Mouse (Mus musculus) C2C12 (cell line): ENCODE data around the gene Ube2h. TPM values are rescaled to one million over a fixed set of nuclear protein-coding genes. Genes with fewer than 3 reads are reported as not detected.

ENCODE experiments used
- H3K27me3 ChIP-seq: one replicate; pipeline ENCODE4 v1.6.1; 2011; ENCODE audit not compliant: control insufficient read depth, insufficient read depth, insufficient read length
- H3K36me3 ChIP-seq: one replicate; pipeline ENCODE4 v1.6.1; 2011; ENCODE audit not compliant: control insufficient read depth, insufficient read depth
- H3K4me3 ChIP-seq: one replicate; pipeline ENCODE4 v1.5.1; 2011; ENCODE audit warnings: mild to moderate bottlenecking, control low read depth; ENCODE audit not compliant: poor library complexity, insufficient read depth, severe bottlenecking
- H3K79me2 ChIP-seq: one replicate; pipeline ENCODE4 v1.6.1; 2011; ENCODE audit not compliant: control insufficient read depth, insufficient read depth
- H3K79me3 ChIP-seq: one replicate; pipeline ENCODE4 v1.6.1; 2011; ENCODE audit warnings: low read depth, control low read depth
- H3ac ChIP-seq: one replicate; pipeline ENCODE3; 2011; ENCODE audit warnings: low read depth; ENCODE audit not compliant: control insufficient read depth, insufficient read length
- CEBPB ChIP-seq: IDR thresholded peaks from one replicate; pipeline ENCODE4 v1.6.1; 2011; ENCODE audit warnings: low read depth, mild to moderate bottlenecking, control low read depth, moderate library complexity
- CTCF ChIP-seq: IDR thresholded peaks from one replicate; pipeline ENCODE4 v1.5.1; 2011; ENCODE audit not compliant: control insufficient read depth, insufficient read depth, insufficient read length
- FOSL1 ChIP-seq: IDR thresholded peaks from one replicate; pipeline ENCODE4 v1.8.0; 2011; ENCODE audit warnings: mild to moderate bottlenecking, low read length; ENCODE audit not compliant: poor library complexity, insufficient read depth, severe bottlenecking
- MAX ChIP-seq: IDR thresholded peaks from one replicate; pipeline ENCODE4 v1.6.1; 2011; ENCODE audit warnings: mild to moderate bottlenecking, control low read depth
- MYOD1 ChIP-seq: IDR thresholded peaks from one replicate; pipeline ENCODE4 v1.6.1; 2011; ENCODE audit warnings: low read depth; ENCODE audit not compliant: control insufficient read depth, insufficient read length
- MYOG ChIP-seq: IDR thresholded peaks from one replicate; pipeline ENCODE4 v1.6.1; 2011; ENCODE audit not compliant: control insufficient read depth, insufficient read length; ENCODE audit errors: extremely low read depth
- USF1 ChIP-seq: IDR thresholded peaks from one replicate; pipeline ENCODE4 v1.6.1; 2011; ENCODE audit warnings: low read depth, mild to moderate bottlenecking, control low read depth, moderate library complexity
- polyA plus RNA-seq: library from polyadenylated mRNA; unstranded; fragments of >200 nt; fragmentation: generic; extraction: Trizol; gene quantifications from one replicate; pipeline ENCODE4 v1.2.1, GENCODE M21; 2012; ENCODE audit warnings: missing spikeins

Gene Ube2h
- polyA plus RNA-seq, 1 experiment: 14.9 TPM

GRCm38 (mm10) chr6:30204383-30205179, 99.8 kb downstream of the Ube2h start:
- no peak overlapping the region for H3ac ChIP-seq
- no peak for TF ChIP-seq MAX
- TF ChIP-seq CTCF: no peak
- no peak for TF ChIP-seq FOSL1
- no peak for TF ChIP-seq MYOG
- TF ChIP-seq CEBPB: no peak
- no peak for TF ChIP-seq USF1
- TF ChIP-seq MYOD1: no peak
- no peaks in the 10 kb centered on the region for H3K36me3 ChIP-seq
- no peaks in the 10 kb centered on the region for H3K79me3 ChIP-seq
- no peak overlapping the region for H3K4me3 ChIP-seq
- no peaks in the 10 kb centered on the region for H3K79me2 ChIP-seq
- H3K27me3 ChIP-seq: no peaks in the 10 kb centered on the region

DNA sequence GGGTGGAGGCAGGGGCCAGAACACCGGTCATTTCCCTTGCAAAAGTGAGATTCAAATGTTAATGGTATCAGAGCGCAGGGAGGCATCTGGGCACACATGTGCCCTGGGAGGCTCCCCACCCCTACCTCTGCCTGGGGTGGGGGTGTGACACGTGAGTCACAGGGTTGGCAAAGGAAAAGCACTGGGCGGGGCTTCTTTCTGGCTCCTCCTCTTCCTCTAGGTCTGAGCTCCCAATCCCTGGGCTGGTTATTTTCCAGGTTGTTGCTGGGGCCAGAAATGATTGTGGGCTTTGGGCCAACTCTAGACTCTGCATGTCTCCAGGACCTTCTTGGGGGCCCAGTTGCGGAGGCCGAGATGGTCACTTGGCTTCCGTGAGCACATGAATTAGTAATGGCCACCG, 108.2 kb downstream of the Ube2h start:
- Histone ChIP-seq H3K79me3 (no peaks in the 10 kb centered on the region), H3K27me3 (no peaks in the 10 kb centered on the region), H3K4me3 (no peak overlapping the region), H3K79me2 (no peaks in the 10 kb centered on the region), H3ac (no peak overlapping the region), H3K36me3 (no peaks in the 10 kb centered on the region)
- TF ChIP-seq MYOG (no peak), MAX (no peak), FOSL1 (no peak), MYOD1 (no peak), USF1 (no peak), CTCF (no peak), CEBPB (no peak)

- no peaks in the 10 kb centered on the region for H3K27me3 ChIP-seq
- no peaks in the 10 kb centered on the region for H3K79me3 ChIP-seq
- no peak overlapping the region for H3K4me3 ChIP-seq
- no peak for TF ChIP-seq FOSL1
- no peak for TF ChIP-seq MAX
- TF ChIP-seq MYOD1: no peak
- no peaks in the 10 kb centered on the region for H3K79me2 ChIP-seq
- H3K36me3 ChIP-seq: no peaks in the 10 kb centered on the region
- H3ac ChIP-seq: no peak overlapping the region
Measured at GRCm38 (mm10) chr6:30195656-30196055, 108.7 kb downstream of the Ube2h start.

- no peaks in the 10 kb centered on the region for H3K79me2 ChIP-seq
- no peaks in the 10 kb centered on the region for H3K36me3 ChIP-seq
- no peaks in the 10 kb centered on the region for H3K79me3 ChIP-seq
- no peak overlapping the region for H3ac ChIP-seq
- H3K27me3 ChIP-seq: peaks cover 59% of the 10 kb centered on the region
- TF ChIP-seq CEBPB (no peak), FOSL1 (no peak), MYOD1 (no peak), MYOG (no peak), MAX (no peak), CTCF (no peak), USF1 (no peak)
- no peak overlapping the region for H3K4me3 ChIP-seq
Measured at GRCm38 (mm10) chr6:30183624-30184023, 120.7 kb downstream of the Ube2h start.

DNA sequence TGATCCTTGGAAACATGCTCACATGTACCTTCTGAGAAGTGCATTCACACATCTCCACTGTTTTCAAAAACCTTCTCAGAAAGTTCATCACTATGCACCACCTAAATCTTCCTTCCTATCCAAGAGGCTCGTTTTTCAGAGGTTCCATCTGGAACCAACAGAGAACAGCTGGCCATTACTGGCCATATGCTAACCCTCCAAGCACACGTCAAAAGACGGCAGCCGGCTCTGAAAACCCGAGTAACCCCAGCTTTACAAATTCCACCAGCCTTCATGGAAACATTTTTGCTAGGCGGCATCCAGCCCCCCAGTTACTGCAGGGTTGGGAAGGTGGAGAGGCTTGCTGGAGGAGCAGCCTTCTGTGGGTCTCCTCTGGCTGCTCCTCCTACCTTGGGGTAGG, 122.3 kb downstream of the Ube2h start:
- H3K79me2 ChIP-seq: no peaks in the 10 kb centered on the region
- no peak overlapping the region for H3K4me3 ChIP-seq
- H3K79me3 ChIP-seq: no peaks in the 10 kb centered on the region
- no peaks in the 10 kb centered on the region for H3K36me3 ChIP-seq
- TF ChIP-seq CTCF: no peak
- no peak for TF ChIP-seq USF1
- TF ChIP-seq MYOG: no peak
- TF ChIP-seq MAX: no peak
- no peak for TF ChIP-seq FOSL1
- no peak for TF ChIP-seq CEBPB
- no peak for TF ChIP-seq MYOD1
- H3K27me3 ChIP-seq: peaks cover 66% of the 10 kb centered on the region
- H3ac ChIP-seq: no peak overlapping the region

- no peaks in the 10 kb centered on the region for H3K36me3 ChIP-seq
- no peaks in the 10 kb centered on the region for H3K79me2 ChIP-seq
- no peaks in the 10 kb centered on the region for H3K79me3 ChIP-seq
- H3K4me3 ChIP-seq: no peak overlapping the region
- H3K27me3 ChIP-seq: peaks cover 66% of the 10 kb centered on the region
- TF ChIP-seq MYOG: no peak
- no peak for TF ChIP-seq CEBPB
- no peak for TF ChIP-seq MYOD1
- TF ChIP-seq MAX: no peak
- no peak for TF ChIP-seq USF1
- TF ChIP-seq FOSL1: no peak
- no peak for TF ChIP-seq CTCF
- no peak overlapping the region for H3ac ChIP-seq
Measured at GRCm38 (mm10) chr6:30180321-30180720, 124.0 kb downstream of the Ube2h start.
